Mouse (Mus musculus): ENCODE results near the gene D6Ertd527e.
"Not testable (repeated sequence)": the region's sequence is repeated elsewhere in the genome, so short reads cannot be mapped to it uniquely, and the experiment has no call there.

D6Ertd527e gene

DNA sequence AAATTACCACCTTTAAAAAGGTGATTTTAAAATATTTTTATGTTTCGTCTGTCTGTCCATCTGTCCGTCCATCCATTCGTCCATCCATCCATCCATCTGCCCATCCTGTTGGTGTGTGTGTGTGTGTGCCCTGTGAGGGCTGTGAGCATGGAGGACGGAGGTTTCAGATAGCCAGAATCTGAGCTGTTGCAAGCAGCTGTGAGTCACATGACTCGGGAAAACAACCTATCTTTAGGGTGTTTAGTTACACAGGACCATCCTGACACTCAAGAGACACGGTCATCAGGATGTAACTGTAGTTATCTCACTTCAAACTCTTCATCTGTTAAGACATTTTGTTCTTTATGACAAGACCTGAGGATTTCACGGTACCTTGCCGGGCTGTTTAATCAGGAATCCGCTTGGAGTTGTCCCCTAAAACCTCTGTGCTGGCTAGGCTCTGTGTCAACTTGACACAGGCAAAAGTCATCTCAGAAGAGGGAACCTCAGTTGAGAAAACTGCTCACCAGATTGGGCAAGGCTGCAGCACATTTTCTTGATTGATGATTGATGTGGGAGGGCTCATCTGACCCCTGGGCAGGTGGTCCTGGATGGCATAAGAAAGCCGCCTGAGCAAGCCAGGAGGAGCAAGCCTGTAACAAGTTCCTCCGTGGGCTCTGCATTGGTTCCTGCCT, at the start of gene D6Ertd527e:
Gene D6Ertd527e (plus strand): TSS at position 624 of the 674 bp plus-strand sequence.
- DNase-seq (ENCODE audit: extremely low spot score, low read depth, low spot score) = no peak

- no peak for DNase-seq (ENCODE audit: extremely low spot score, low read depth, low spot score)
These were observed 44.8 kb upstream of the D6Ertd527e start for GRCm38 (mm10) chr6:87059754-87060153.

DNA sequence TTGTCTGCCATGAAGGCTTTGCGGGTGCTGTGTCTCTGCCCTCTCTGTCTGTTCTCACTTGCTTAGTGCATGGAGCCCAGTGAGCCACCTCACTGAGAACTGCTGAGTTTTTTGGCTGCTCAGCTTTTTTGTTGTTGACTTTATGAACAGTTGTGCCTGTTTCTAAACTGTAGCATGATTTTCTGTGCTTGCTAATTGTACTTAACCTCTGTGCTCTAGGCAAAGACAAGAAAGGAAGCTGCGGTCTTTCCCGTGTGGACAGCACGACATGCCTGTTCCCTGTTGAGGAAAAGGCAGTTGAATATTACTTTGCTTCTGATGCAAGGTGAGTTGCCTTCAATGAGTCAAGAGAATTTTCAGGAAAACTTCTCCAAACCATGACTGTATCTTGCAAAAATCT, 41.0 kb upstream of the D6Ertd527e start:
- DNase-seq (ENCODE audit: extremely low spot score, low read depth, low spot score) = no peak

DNA sequence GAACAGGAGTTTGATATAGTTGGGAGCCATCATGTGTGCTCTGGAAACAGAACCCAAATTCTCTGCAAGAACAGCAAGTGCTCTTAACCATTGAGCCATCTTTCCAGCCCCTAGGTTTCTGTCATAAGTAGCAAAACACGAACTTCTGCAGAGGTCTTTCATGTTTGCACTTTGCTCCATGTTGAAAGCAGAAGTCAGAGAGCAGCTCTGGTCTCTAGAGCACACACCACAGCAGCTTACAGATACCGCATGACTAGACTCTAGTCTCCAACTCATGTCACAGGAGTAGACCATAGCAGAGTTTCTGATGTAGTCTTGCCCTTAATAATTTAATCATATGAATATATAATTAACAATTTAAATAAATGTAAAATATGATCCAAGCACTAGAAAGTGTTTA, 36.3 kb upstream of the D6Ertd527e start:
- DNase-seq (ENCODE audit: extremely low spot score, low read depth, low spot score) = no peak

- DNase-seq (ENCODE audit: extremely low spot score, low read depth, low spot score) = no peak
These were observed 35.2 kb upstream of the D6Ertd527e start for GRCm38 (mm10) chr6:87069195-87069900.

DNA sequence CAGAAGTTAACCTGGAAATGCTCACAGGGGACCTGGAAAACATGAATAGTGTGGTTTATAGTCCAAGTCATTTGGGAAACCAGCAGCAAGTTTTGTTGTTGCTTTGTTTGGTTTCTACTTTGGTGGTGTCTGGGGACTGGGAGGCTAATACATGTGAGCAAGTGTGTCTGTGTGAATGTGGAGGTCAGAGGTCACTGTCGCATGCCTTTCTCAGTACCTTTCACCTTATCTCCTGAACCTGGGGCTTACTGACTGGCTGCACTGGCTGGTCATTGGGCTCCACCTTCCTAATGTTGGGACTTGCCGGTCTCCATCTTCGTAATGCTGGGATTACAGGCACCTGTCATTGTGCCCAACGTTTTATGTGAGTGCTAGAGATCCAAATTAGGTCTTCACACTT, 33.9 kb upstream of the D6Ertd527e start:
- no peak for DNase-seq (ENCODE audit: extremely low spot score, low read depth, low spot score)

- no peak for DNase-seq (ENCODE audit: extremely low spot score, low read depth, low spot score)
These were observed 31.8 kb upstream of the D6Ertd527e start for GRCm38 (mm10) chr6:87072759-87073158.

DNA sequence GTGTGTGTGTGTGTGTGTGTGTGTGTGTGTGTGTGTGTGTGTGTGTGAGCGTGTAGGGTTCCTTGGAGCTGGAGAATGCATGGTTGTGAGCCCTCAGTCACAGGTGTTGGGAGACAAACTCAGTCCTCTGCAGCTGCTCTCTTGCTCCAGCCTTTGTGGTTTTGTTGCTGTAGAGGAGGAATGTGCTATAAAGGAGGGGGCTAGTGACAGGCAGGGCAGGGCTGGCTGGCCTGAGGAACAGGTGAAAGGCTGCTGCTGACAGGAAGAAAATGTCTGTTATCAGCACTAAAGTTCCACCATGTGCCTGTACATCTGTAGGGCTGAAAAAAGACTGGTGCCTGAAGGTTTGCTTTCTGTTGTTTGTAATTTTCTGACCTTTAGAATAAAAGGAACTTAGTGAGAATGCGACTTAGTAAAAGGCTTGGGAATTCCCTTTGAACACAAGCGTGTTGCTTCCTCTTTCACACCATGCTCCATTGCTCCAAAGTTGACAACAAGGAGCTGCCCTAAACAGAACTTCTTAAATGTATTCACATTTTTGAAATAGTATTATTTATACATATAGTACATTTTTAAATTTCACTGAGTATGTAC, 29.4 kb upstream of the D6Ertd527e start:
- no peak for DNase-seq (ENCODE audit: extremely low spot score, low read depth, low spot score)

DNA sequence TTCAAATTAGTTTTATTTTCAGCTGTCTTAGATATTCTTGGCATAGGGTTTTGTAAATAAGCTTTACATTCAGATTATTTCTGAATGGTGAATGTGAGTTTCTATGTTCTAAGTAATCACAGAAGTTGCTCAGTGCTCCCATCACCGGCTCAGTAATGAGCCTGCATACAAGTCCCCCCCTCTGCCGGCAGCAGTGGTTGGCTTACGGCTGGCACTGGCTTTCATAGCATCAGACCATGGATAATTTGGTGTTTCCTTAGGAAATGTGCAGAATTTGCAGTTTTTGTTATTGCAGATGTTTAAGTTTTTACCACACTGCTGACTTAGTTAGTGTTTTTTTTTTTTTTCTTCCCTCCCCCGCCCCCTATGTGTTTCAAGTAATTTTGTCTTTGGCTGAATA, 25.1 kb upstream of the D6Ertd527e start:
- no peak for DNase-seq (ENCODE audit: extremely low spot score, low read depth, low spot score)

GRCm38 (mm10) chr6:87085026-87085425, 19.5 kb upstream of the D6Ertd527e start:
- no peak for DNase-seq (ENCODE audit: extremely low spot score, low read depth, low spot score)

DNA sequence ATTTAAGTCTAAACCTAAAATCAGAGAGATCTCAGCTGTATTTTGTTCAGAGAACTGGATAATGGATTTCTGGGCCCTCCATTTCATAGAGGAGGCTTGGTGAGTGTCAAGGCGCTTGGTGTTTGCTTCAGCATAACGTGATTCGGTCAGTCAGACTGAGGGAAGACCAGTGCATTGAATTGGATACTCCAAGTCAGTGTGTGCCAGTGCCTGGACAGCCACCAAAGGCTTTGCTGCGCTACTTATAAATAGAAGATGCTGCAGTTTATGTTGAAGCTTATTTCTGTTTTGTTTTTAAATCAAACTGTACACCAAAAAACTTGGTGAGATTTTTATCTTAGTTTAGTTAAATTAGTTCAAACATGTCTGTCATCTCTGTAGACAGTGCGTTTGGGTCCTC, 16.2 kb upstream of the D6Ertd527e start:
- no peak for DNase-seq (ENCODE audit: extremely low spot score, low read depth, low spot score)

GRCm38 (mm10) chr6:87090877-87091276, 13.7 kb upstream of the D6Ertd527e start:
- no peak for DNase-seq (ENCODE audit: extremely low spot score, low read depth, low spot score)

DNA sequence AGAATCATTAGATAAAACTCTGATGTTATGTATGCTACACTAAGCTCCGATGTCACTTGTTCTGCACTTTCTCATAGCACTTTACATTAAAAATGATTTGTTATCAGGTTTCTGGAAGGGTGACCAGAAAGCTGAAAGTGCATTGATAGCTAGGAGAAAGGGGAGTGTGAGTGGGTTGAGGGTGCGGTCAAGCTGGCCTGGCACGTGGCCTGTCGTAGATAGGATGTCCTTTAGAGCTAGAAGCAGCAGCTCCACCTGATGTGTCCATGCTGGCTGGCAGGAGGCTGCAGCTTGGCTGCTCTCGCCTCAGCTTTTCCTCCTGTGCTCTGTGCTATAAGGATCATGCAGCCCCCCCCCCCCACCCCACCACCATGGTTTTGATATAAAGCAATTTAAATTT, 12.1 kb upstream of the D6Ertd527e start:
- no peak for DNase-seq (ENCODE audit: extremely low spot score, low read depth, low spot score)

GRCm38 (mm10) chr6:87093631-87094030, 10.9 kb upstream of the D6Ertd527e start:
- not testable (repeated sequence) for DNase-seq (ENCODE audit: extremely low spot score, low read depth, low spot score)

DNA sequence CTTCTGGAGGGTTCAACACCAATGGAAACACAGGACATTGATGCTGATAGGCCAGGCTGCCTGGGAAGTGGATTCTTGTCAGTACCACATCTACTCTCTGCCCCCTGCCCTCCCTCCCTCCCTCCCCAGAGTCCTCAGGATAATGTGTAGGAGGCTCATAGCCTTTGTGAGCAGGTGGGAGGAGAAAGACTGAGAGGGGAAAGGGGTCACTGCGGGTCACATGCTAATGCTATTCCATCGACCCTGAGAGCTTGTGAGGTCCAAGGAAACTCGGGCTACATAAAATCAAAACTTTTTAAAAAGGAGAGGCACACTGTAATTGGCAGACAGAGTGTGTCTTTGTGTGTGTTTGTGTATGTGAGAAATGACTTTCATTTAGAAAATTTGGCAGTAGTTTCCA, 5.3 kb upstream of the D6Ertd527e start:
- no peak for DNase-seq (ENCODE audit: extremely low spot score, low read depth, low spot score)

DNA sequence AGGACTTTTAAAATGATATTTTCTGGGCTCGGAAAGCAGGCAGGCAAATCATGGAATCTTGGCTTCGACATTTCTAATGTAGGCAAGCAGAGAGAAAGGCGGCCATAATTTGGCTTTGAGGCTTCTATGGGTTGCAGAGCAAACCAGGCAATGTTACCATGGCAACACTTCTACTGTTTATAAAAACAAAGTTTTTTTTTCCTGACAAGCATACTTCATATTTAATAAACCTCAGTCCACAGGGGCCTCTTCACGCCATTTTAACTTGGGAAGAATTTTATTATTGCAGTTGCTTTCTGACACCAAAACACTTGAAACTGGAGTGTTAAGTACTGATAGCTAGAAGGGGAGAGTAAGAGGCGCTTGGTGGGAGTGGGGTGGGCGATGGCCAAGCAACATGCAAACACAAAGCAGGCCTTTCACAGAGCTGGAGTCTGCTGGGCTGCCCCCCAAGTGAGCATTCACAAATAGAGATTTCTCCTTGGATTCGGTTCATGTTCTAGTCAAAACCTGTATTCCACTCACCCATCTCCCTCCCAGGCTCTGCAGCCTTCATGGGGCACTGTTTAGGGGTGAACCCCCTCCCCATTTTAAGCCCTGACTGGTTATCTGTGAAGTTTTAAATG, 4.8 kb upstream of the D6Ertd527e start:
- DNase-seq (ENCODE audit: extremely low spot score, low read depth, low spot score) = no peak

DNA sequence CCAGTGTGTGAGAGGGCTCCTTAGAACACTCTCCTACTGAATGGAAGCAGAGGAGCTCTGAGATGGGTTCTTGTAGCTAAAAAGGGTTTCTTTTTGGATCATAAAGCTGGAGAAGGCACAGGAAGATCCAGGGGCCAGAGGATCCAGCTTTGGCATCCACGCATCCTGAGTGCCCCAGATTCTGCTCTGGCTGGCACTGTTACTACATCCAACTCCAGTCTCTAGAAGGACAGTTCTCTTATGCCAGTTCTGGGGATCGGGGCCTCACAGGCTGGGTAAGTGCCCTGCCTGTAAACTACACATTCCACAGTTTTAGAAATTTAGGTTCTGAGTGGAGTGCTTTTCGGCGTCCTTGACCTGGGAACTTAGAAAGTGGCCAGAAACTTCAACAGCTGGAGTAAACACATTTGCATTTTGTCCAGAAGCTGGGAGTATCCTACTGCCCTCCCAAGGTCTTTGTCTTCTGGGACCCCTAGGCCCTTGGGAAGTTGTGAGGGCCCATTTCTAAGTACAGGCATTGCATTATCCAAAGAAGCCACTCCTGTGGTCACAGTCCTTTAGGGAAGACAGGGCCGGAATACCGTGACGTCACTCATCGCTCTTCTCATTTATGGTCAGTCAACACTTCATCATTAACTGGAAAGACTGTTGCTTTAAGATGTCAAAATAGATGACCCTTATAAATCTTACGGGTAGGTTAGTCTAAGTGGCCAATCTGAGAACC, 4.1 kb upstream of the D6Ertd527e start:
- DNase-seq (ENCODE audit: extremely low spot score, low read depth, low spot score) = no peak

- DNase-seq (ENCODE audit: extremely low spot score, low read depth, low spot score) = peak; percentile 44
These were observed 3.1 kb upstream of the D6Ertd527e start for GRCm38 (mm10) chr6:87101281-87101954.

- no peak for DNase-seq (ENCODE audit: extremely low spot score, low read depth, low spot score)
These were observed 2.6 kb upstream of the D6Ertd527e start for GRCm38 (mm10) chr6:87101955-87102353.

DNA sequence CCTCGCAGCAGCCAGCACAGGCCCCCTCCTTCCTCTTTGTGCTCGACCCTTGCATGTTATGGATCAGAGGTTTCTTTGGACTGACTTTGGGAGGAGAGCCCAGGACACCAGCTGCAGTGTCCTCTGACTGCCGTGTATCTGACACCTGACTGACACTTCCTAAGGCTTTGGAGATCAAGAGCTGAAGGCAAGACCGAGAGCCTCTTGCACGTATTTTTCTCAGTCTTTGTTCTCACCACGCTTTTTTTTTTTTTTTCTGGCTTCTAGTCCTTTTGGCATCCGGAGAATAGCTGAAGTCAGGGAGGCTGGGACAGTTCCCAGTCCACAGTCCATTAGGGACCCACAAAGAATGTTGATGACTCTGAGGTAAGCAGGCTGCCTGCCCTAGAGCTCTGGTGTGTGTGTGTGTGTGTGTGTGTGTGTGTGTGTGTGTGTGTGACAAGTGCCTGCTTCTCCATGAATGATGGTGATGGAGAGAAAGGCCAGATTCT, 2.1 kb upstream of the D6Ertd527e start:
- DNase-seq (ENCODE audit: extremely low spot score, low read depth, low spot score) = no peak
